Mouse (Mus musculus) bone marrow macrophage, adult 2 months (primary cell): ENCODE results near the gene Hmgcs2. TPM values are rescaled to one million over a fixed set of nuclear protein-coding genes. Genes with fewer than 3 reads are reported as not detected.
A peak's percentile ranks its signal among the peaks of the same experiment; 100 is the strongest.

Source experiments
- H3K27ac ChIP-seq: 2 replicates; pipeline ENCODE4 v1.5.1; 2012; ENCODE audit warnings: low read depth, low read length; ENCODE audit not compliant: insufficient read depth
- H3K4me1 ChIP-seq: 2 replicates; pipeline ENCODE4 v1.6.1; 2012; ENCODE audit warnings: low read length; ENCODE audit not compliant: control insufficient read depth, insufficient read depth
- H3K4me3 ChIP-seq: 2 replicates; pipeline ENCODE4 v1.5.1; 2012; ENCODE audit warnings: mild to moderate bottlenecking, low read length, moderate library complexity; ENCODE audit not compliant: insufficient read depth
- CTCF ChIP-seq: IDR thresholded peaks from 2 replicates; pipeline ENCODE4 v1.5.1; 2012; ENCODE audit warnings: low read depth, mild to moderate bottlenecking, low read length, moderate library complexity
- POLR2A ChIP-seq: IDR thresholded peaks from 2 replicates; pipeline ENCODE4 v1.6.1; 2012; ENCODE audit warnings: mild to moderate bottlenecking, low read depth, low read length, borderline replicate concordance
- polyA plus RNA-seq: library from polyadenylated mRNA; stranded (reverse); fragments of >200 nt; gene quantifications from 2 replicates; pipeline ENCODE4 v1.2.4, GENCODE M21; 2012; ENCODE audit not compliant: missing spikeins, insufficient read depth, insufficient read length

Hmgcs2 gene
- polyA plus RNA-seq, 1 experiment: not detected

- Histone ChIP-seq H3K4me1 (peaks cover 7% of the 10 kb centered on the region), H3K27ac (peak overlapping the region; percentile 4; the same call in 1 of the 2 replicates), H3K4me3 (peak overlapping the region; percentile 32)
- no peak for TF ChIP-seq POLR2A
- 0 out of 2 replicates have a peak, but pooled peaks have one; percentile 11 for TF ChIP-seq CTCF
Measured at GRCm38 (mm10) chr3:98348705-98349104, 68.5 kb downstream of the Hmgcs2 start.

GRCm38 (mm10) chr3:98353892-98354291 lies 73.7 kb downstream of the Hmgcs2 start:
- peaks cover 10% of the 10 kb centered on the region for H3K4me1 ChIP-seq
- TF ChIP-seq POLR2A (no peak), CTCF (no peak)
- H3K4me3 ChIP-seq: no peak overlapping the region
- H3K27ac ChIP-seq: no peak overlapping the region

- peaks cover 10% of the 10 kb centered on the region for H3K4me1 ChIP-seq
- H3K27ac ChIP-seq: no peak overlapping the region
- H3K4me3 ChIP-seq: no peak overlapping the region
- TF ChIP-seq CTCF (no peak), POLR2A (no peak)
Measured at GRCm38 (mm10) chr3:98355344-98356025, 75.2 kb downstream of the Hmgcs2 start.

- Histone ChIP-seq H3K4me1 (peaks cover 10% of the 10 kb centered on the region), H3K27ac (no peak overlapping the region), H3K4me3 (no peak overlapping the region)
- TF ChIP-seq CTCF (no peak), POLR2A (no peak)
Measured at GRCm38 (mm10) chr3:98356026-98356365, 75.8 kb downstream of the Hmgcs2 start.

GRCm38 (mm10) chr3:98356632-98357370 lies 76.6 kb downstream of the Hmgcs2 start:
- TF ChIP-seq POLR2A (no peak), CTCF (no peak)
- no peak overlapping the region for H3K4me3 ChIP-seq
- H3K4me1 ChIP-seq: peaks cover 10% of the 10 kb centered on the region
- H3K27ac ChIP-seq: peak overlapping the region; percentile 30; the same call in 1 of the 2 replicates

Other genes with a start within 250 kb of the Hmgcs2 start
- not detected in 2 replicates for gene Adam30, start 119.8 kb upstream of the Hmgcs2 start, polyA plus RNA-seq
- not detected in 2 replicates for gene Reg4, start 58.3 kb upstream of the Hmgcs2 start, polyA plus RNA-seq
- gene Phgdh, start 59.6 kb downstream of the Hmgcs2 start, polyA plus RNA-seq: 3.3 and 3.8 TPM in 2 replicates
- 0.25 TPM in 1 of 2 replicates, not detected in the other for gene Zfp697, start 102.0 kb downstream of the Hmgcs2 start, polyA plus RNA-seq
- gene Gm4450, start 176.7 kb downstream of the Hmgcs2 start, polyA plus RNA-seq: not detected in 2 replicates
- not detected in 2 replicates for gene Hsd3b4, start 230.1 kb downstream of the Hmgcs2 start, polyA plus RNA-seq